Mouse (Mus musculus): ENCODE results near the gene Med1. TPM values are rescaled to one million over a fixed set of nuclear protein-coding genes. Genes with fewer than 3 reads are reported as not detected.

Med1 gene
- total RNA-seq, 2 experiments from 2014 or later: 50.4 to 59.8 TPM

- intact Hi-C loops (cut with DNase I): loop anchor here (10.0 kb wide), 1 partner anchor 125 kb away; the partner anchor contains the start of genes Cacnb1 and Rpl19
- peak; percentile 89 to 90 for DNase-seq (ENCODE audit: low spot score in 2 of 2)
These were observed 43.1 kb downstream of the Med1 start, which contains the start of gene Fbxl20 for GRCm38 (mm10) chr11:98149786-98150624. Fbxl20 (minus strand) TSS chr11:98150403.

- peak; percentile 92 for DNase-seq (ENCODE audit: low spot score in 2 of 2)
- intact Hi-C loops (cut with DNase I): loop anchor here (10.0 kb wide), 1 partner anchor 125 kb away; the partner anchor contains the start of genes Cacnb1 and Rpl19
These were observed 43.8 kb downstream of the Med1 start for GRCm38 (mm10) chr11:98149304-98149750.

- DNase-seq (ENCODE audit: low spot score in 2 of 2): no peak
- intact Hi-C loops (cut with DNase I): loop anchor here (10.0 kb wide), 1 partner anchor 124 kb away; the partner anchor contains the start of genes Cacnb1 and Rpl19
These were observed 44.4 kb downstream of the Med1 start for GRCm38 (mm10) chr11:98148551-98149301.

- DNase-seq (ENCODE audit: low spot score in 2 of 2): no peak
- intact Hi-C loops (cut with DNase I): loop anchor here (10.0 kb wide), 1 partner anchor 121 kb away; the partner anchor contains the start of genes Cacnb1 and Rpl19
These were observed 47.2 kb downstream of the Med1 start for GRCm38 (mm10) chr11:98145856-98146255.

- intact Hi-C loops (cut with DNase I): loop anchor here (10.0 kb wide), 1 partner anchor 118 kb away; the partner anchor contains the start of genes Cacnb1 and Rpl19
- DNase-seq (ENCODE audit: low spot score in 2 of 2): no peak
These were observed 50.5 kb downstream of the Med1 start for GRCm38 (mm10) chr11:98142545-98142944.

- intact Hi-C loops (cut with DNase I): no loop called here
- DNase-seq (ENCODE audit: low spot score in 2 of 2): no peak
These were observed 54.2 kb downstream of the Med1 start for GRCm38 (mm10) chr11:98138894-98139293.

GRCm38 (mm10) chr11:98137836-98138235 is 55.3 kb downstream of the Med1 start:
- intact Hi-C loops (cut with DNase I): no loop called here

GRCm38 (mm10) chr11:98134951-98135350 is 58.1 kb downstream of the Med1 start:
- no peak for DNase-seq (ENCODE audit: low spot score in 2 of 2)
- intact Hi-C loops (cut with DNase I): no loop called here

More at GRCm38 (mm10) chr11:98137836-98138235, 55.3 kb downstream of the Med1 start:
- no peak for DNase-seq (ENCODE audit: low spot score in 2 of 2)

- intact Hi-C loops (cut with DNase I): no loop called here
- no peak for DNase-seq (ENCODE audit: low spot score in 2 of 2)
These were observed 69.7 kb downstream of the Med1 start for GRCm38 (mm10) chr11:98123424-98123823.

- DNase-seq (ENCODE audit: low spot score in 2 of 2): no peak
- intact Hi-C loops (cut with DNase I): no loop called here
These were observed 78.7 kb downstream of the Med1 start for GRCm38 (mm10) chr11:98114363-98114762.

GRCm38 (mm10) chr11:98113504-98113903 is 79.6 kb downstream of the Med1 start:
- intact Hi-C loops (cut with DNase I): no loop called here
- DNase-seq (ENCODE audit: low spot score in 2 of 2): no peak

GRCm38 (mm10) chr11:98109706-98110105 is 83.4 kb downstream of the Med1 start:
- intact Hi-C loops (cut with DNase I): no loop called here
- no peak for DNase-seq (ENCODE audit: low spot score in 2 of 2)

Small RNAs within 50 kb of the gene (microRNA-seq; reads per million reads assigned to microRNA genes)
- gene Gm27399: not detected

Other genes starting within 250 kb of the Med1 start
- gene Plxdc1, start 206.8 kb downstream of the Med1 start, total RNA-seq (2021): 10 to 100 TPM; 26.3 to 39.3 TPM
- 1 to 10 TPM in 1 of 2 experiments, under 1 TPM in 1; 0.93 to 1.7 TPM for gene Arl5c, start 197.1 kb downstream of the Med1 start, total RNA-seq (2021)
- gene Cacnb1, start 170.3 kb downstream of the Med1 start, total RNA-seq (2021): 100 to 1,000 TPM; 149 to 163 TPM
- gene Rpl19, start 166.6 kb downstream of the Med1 start, total RNA-seq (2021): 100 to 1,000 TPM; 524 to 620 TPM
- 100 to 1,000 TPM in 1 of 2 experiments, 10 to 100 TPM in 1; 69.6 to 102 TPM for gene Stac2, start 139.8 kb downstream of the Med1 start, total RNA-seq (2021)
- gene Fbxl20, start 42.9 kb downstream of the Med1 start, total RNA-seq (2021): 10 to 100 TPM; 36.0 to 42.2 TPM
- gene Cdk12, start 9.8 kb upstream of the Med1 start, total RNA-seq (2021): 10 to 100 TPM; 34.4 to 44.4 TPM
- 10 to 100 TPM; 65.2 to 77.3 TPM for gene Neurod2, start 136.4 kb upstream of the Med1 start, total RNA-seq (2021)
- gene Ppp1r1b, start 155.1 kb upstream of the Med1 start, total RNA-seq (2021): 100 to 1,000 TPM; 225 to 274 TPM
- 10 to 100 TPM; 35.9 to 39.3 TPM for gene Stard3, start 165.1 kb upstream of the Med1 start, total RNA-seq (2021)
- 10 to 100 TPM; 11.8 to 14.4 TPM for gene Tcap, start 190.5 kb upstream of the Med1 start, total RNA-seq (2021)
- under 1 TPM; 0.34 to 0.47 TPM for gene Pnmt, start 193.2 kb upstream of the Med1 start, total RNA-seq (2021)
- gene Pgap3, start 207.2 kb upstream of the Med1 start, total RNA-seq (2021): 10 to 100 TPM in 1 of 2 experiments, 1 to 10 TPM in 1; 9.9 to 10.9 TPM
- 1 to 10 TPM; 1.7 to 2.4 TPM for gene Erbb2, start 219.2 kb upstream of the Med1 start, total RNA-seq (2021)
- 100 to 1,000 TPM; 100 to 126 TPM for gene Mien1, start 245.7 kb upstream of the Med1 start, total RNA-seq (2021)

Measured in left cerebral cortex, postnatal 36 days (tissue).